Comparison of ENCODE assay signal across 13 mouse cellular contexts in the genomic region with DNA sequence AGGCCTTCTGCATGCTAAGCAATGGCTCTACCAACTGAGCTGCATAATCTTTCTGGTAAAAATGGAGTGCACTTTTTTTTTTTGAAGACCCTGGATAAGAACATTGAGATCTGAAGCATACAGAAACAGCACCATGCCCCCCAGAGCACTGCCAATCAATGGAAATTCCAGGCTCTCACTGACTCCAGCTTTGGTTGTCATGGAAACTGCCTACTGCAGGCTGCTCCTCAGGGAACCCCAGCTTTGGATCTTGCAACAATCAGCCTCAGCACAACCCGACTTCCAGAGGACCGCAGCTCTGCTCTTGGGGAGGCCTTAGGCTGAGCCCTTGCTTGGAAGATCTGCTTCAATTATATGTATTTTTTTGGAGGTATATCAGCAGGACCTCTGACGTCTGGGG.
A peak's percentile ranks its signal among the peaks of the same experiment; 100 is the strongest.
DNase-seq lines count a peak whose midpoint lies in the region; ATAC-seq and TF ChIP-seq lines count a peak whose summit lies in the region.
"Had no signal": no experiment of that assay in that cellular context is flagged by ENCODE, and none has a peak within 500 bp of the region (broad histone marks: within the 10 kb centered on the region; RNA-seq: fewer than 3 reads in every experiment).

No protein-coding gene starts in this region.

- H3K4me2 ChIP-seq in forebrain, postnatal 0 days (ENCODE audit: low read depth), result no peak overlapping the region
- peak overlapping the region; percentile 12; the same call in 1 of the 2 replicates for H3K4me2 ChIP-seq in midbrain, embryonic 13.5 days (replicated peaks)
- H3K4me2 ChIP-seq: limb, embryonic 15.5 days had no signal

- no peak for TF ChIP-seq CTCF in brain, embryonic 14.5 days (IDR thresholded peaks at IDR 0.05; ENCODE audit: borderline replicate concordance, extremely low read depth, insufficient read depth, insufficient read length)
- TF ChIP-seq CTCF in forebrain, postnatal 0 days (IDR thresholded peaks at IDR 0.05; ENCODE audit: low read depth), result no peak

- no peak for DNase-seq in frontal cortex, postnatal 36 days (ENCODE audit: low spot score in 2 of 2)
- peak; percentile 95 for DNase-seq in brain, embryonic 14.5 days (ENCODE audit: low read depth)
- DNase-seq in forebrain, postnatal 0 days, result peak; percentile 82
- DNase-seq in adrenal gland, postnatal 4 days (ENCODE audit: low spot score in 2 of 2), result no peak
- DNase-seq in gastrocnemius, adult 18-20 months (ENCODE audit: low spot score), result no peak
- DNase-seq: thymus, postnatal 25 days had no signal

- no peak overlapping the region for H3K4me3 ChIP-seq in forebrain, postnatal 0 days (ENCODE audit: low read depth, low read length)
- no peak overlapping the region for H3K4me3 ChIP-seq in midbrain, embryonic 13.5 days (replicated peaks)
- H3K4me3 ChIP-seq: limb, embryonic 15.5 days had no signal

- H3K9me3 ChIP-seq in forebrain, postnatal 0 days (ENCODE audit: low read length), result no peaks in the 10 kb centered on the region
- H3K9me3 ChIP-seq in midbrain, embryonic 13.5 days, result no peaks in the 10 kb centered on the region
- H3K9me3 ChIP-seq: G1E; limb, embryonic 15.5 days had no signal

- H3K27me3 ChIP-seq in forebrain, postnatal 0 days (ENCODE audit: insufficient read depth, low read length), result no peaks in the 10 kb centered on the region
- no peaks in the 10 kb centered on the region for H3K27me3 ChIP-seq in midbrain, embryonic 13.5 days
- H3K27me3 ChIP-seq: limb, embryonic 15.5 days had no signal

- no peaks in the 10 kb centered on the region for H3K36me3 ChIP-seq in forebrain, postnatal 0 days (ENCODE audit: insufficient read depth)
- no peaks in the 10 kb centered on the region for H3K36me3 ChIP-seq in midbrain, embryonic 13.5 days
- H3K36me3 ChIP-seq: G1E; limb, embryonic 15.5 days had no signal

- H3K9ac ChIP-seq in forebrain, postnatal 0 days, result 0 out of 2 replicates have a peak overlapping the region, but pooled peaks have one; percentile 3
- H3K9ac ChIP-seq in midbrain, embryonic 13.5 days (replicated peaks), result no peak overlapping the region
- H3K9ac ChIP-seq: limb, embryonic 15.5 days had no signal

- H3K4me1 ChIP-seq in forebrain, postnatal 0 days (ENCODE audit: insufficient read depth), result peaks cover 47% of the 10 kb centered on the region
- H3K4me1 ChIP-seq in midbrain, embryonic 13.5 days (replicated peaks), result peaks cover 58% of the 10 kb centered on the region

- 4% methylated on average over 3 of the region's 3 CpGs for WGBS in forebrain, postnatal 0 days
- WGBS in midbrain, embryonic 13.5 days, result 12% methylated on average over 3 of the region's 3 CpGs

- H3K27ac ChIP-seq in forebrain, postnatal 0 days (ENCODE audit: low read depth, low read length), result peak overlapping the region; percentile 64
- H3K27ac ChIP-seq in midbrain, embryonic 13.5 days, result peak overlapping the region; percentile 83
- H3K27ac ChIP-seq: limb, embryonic 15.5 days had no signal

- TF ChIP-seq POLR2A in brain, embryonic 14.5 days (IDR thresholded peaks at IDR 0.05; ENCODE audit: borderline replicate concordance, extremely low read depth, insufficient read depth, insufficient read length, poor library complexity, severe bottlenecking), result no peak

- ATAC-seq in frontal cortex, adult (ENCODE audit: low TSS enrichment), result peak; percentile 31; the same call in 1 of the 2 replicates
- ATAC-seq in forebrain, postnatal 0 days, result peak; percentile 70
- ATAC-seq in midbrain, embryonic 13.5 days, result peak; percentile 22
- ATAC-seq in cerebellum, adult (ENCODE audit: insufficient number of reproducible peaks, low FRiP score, low TSS enrichment), result no peak
- ATAC-seq: activated CD4-positive, CD25-positive, alpha-beta regulatory T cell, adult 4 months; intestine, postnatal 0 days had no signal

Comparison
In these comparisons a context has a peak if more than half of its experiments do, and no peak if none do; other contexts are left out.
1. DNase-seq: peak in brain, embryonic 14.5 days (single experiment) and forebrain, postnatal 0 days (single experiment); none in frontal cortex, postnatal 36 days (0 of 2), adrenal gland, postnatal 4 days (0 of 2) and gastrocnemius, adult 18-20 months (single experiment).